Mouse (Mus musculus) mouse trophoblast stem cell (cell line): ENCODE data around the gene Trim38.

Experiments used
- in situ Hi-C, 2 experiments: fragments of 300-500 bp; cut with MseI, MboI; formaldehyde crosslinking; loops; 2 replicates in 1 of 2; 3 replicates in 1 of 2; pipeline ENCODE4 v1.15.1; 2025

Trim38 gene

DNA sequence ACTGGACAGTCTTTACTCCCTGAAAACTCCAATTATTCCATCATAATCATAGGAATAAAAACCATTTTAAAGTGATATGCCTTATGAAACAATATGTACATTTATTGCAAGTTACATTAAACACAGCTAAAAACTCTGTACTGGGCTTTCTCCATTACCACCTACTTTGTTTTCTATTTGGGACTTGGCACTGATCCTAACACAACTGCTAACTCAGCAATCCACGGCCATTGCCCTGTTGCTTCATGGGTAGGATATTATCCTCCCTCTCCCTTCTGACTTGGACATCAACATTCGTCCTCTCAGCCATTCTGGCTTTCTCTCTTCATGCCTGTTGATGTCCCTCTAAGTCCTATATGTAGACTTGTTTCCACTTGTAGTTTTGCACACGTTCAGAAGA is 56.9 kb downstream of the Trim38 start:
- in situ Hi-C loops = no loop called here

- in situ Hi-C loops = no loop called here
These were observed 63.3 kb downstream of the Trim38 start for GRCm38 (mm10) chr13:23833053-23833452.

DNA sequence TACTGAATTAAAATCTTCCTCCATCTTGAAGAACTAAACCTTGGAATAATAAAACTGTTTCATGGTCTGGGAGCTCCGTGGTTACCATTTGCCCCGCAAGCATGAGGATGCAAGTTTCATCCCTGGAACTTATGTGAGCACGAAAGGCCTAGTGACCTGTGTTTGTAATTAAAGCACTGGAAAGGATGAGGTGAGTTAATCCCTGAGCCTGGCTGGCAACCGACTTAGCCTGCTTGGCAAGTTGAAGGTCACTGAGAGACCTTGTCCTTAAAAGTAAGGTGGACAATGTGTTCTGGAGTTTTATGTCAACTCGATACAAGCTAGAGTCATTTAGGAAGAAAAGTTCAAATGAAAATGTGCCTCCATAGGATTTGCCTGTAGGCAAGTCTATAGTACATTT is 65.1 kb downstream of the Trim38 start:
- in situ Hi-C loops = no loop called here

GRCm38 (mm10) chr13:23836630-23837029 is 66.9 kb downstream of the Trim38 start:
- in situ Hi-C loops = no loop called here

GRCm38 (mm10) chr13:23839308-23839707 is 69.6 kb downstream of the Trim38 start, which contains the start of gene Slc17a3:
Gene Slc17a3 (plus strand): TSS chr13:23839434.
- in situ Hi-C loops = no loop called here
